Mouse (Mus musculus) gastrocnemius, postnatal 10 days (tissue): Measurements from ENCODE around the gene Txnrd2. TPM values are rescaled to one million over a fixed set of nuclear protein-coding genes. Genes with fewer than 3 reads are reported as not detected.

Experiments
- DNase-seq: peaks from one replicate; pipeline ENCODE4 v3.0.0; 2021; ENCODE audit warnings: mixed read lengths
- total RNA-seq, 2 experiments: library from RNA; stranded (reverse); gene quantifications; 2 replicates each; pipeline ENCODE4 v1.2.3; 2021

Gene Txnrd2
- total RNA-seq, 2 experiments from 2014 or later, result 12.9 to 13.6 TPM

DNA sequence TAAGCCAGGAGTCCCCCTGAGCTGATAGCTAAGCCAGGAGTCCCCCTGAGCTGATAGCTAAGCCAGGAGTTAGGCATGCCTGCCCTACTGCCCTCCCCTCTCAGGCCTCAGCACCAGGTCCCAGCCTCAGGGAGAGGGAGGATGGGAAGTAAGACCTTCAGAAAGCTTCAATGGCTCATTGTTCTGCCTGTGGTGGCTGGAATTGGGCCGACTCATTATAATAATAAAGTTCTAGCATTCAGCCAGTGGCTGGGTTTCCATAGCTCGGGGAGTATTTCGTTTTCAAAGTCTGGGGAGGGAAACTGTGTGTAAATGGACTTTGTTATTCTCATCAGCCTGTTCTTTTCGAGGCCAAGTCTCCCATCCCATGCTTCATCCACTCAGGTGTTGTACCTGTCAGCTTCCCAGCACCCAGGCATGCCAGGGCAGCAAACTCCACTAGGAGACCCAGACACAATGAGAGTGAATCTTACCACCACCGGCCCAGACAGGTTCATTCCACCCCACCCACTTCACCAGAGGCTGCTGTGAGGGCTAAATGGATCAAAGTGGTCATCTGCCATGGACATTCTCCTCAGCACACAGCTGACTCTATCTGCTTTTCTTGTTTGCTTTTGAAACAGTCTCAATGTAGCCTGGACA lies 58.7 kb downstream of the Txnrd2 start:
- no peak for DNase-seq

DNA sequence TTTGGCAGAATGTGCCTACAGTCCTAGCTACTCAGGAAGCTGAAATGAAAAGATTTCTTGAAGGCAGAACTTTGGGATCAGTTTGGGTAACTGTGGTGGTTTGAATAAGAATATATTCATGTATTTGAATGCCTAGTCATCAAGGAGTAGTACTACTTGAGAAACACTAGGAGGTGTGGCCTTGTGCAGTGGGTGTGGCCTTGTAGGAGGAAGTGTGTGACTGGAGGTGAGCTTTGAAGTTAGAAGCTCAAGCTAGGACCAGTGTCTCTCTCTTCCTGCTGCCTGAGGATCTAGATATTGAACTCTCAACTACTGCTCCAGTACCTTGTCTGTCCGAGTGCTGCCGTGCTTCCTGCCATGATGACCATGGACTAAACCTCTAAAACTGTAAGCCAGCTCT lies 59.9 kb downstream of the Txnrd2 start:
- DNase-seq, result no peak

DNA sequence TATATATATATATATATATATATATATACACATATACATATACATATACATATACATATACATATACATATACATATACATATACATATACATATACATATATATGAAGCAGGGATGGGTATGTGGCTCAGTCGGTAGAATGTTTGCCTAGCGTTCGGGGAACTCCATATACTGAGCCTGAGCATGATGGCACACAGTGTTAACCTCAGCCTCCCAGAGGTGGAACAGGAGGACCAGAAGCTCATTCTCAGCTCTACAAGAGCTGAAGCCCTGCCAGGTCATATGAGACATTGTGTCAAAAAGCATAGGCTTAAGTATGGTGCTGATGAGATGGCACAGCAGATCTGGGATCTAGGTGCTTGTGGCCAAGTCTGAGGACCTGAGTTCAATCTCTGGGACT lies 64.1 kb downstream of the Txnrd2 start:
- no peak for DNase-seq

DNA sequence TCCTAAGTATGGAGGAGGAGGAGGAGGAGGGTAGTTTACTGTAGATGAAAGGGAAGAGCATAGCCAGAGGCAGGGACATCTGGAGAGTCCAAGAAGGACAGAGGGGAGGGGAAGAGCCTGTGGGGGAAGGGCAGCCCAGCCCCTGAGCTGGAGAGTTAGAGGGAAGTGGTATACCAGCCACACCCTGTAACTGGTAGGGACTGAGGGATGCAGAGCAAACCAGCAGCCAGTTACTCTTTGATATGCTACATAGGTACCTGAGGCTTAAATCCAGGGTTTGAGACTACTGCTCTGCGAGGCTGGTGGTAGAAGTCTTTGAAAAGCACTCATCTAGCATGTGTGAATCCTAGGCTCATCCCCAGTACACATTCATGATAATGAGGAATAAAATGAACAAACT lies 64.7 kb downstream of the Txnrd2 start:
- DNase-seq, result no peak

DNA sequence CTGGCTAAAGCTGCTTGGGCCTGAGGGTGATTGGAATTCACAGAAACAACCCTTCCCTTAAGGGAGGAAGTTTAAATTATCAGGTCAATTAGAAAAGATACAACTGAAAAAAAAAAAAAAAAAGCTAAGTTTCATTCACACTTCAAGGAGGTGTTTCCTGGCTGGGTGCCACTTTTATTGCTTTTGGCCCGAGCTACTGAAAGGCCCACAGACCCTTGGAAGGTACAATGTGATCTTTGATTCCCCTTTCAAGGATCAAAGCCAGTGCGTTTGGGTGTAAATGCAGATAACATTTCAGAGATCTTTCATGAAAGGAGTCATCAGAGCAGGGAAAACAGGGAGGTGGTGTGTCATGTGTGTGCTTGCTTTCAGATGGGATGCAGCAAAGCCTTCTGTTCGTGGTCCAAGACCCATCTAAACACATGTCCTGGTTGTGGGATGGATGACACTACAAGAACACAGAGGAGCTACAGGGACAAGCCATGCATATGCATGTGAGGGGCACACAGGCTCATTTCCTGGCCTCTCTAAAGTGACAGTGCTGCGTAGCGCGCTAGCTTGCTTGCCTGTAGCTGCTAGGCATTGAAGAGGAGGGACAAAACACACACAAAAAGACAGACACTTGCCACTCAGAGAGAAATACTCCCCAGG lies 71.8 kb downstream of the Txnrd2 start:
- DNase-seq, result no peak

DNA sequence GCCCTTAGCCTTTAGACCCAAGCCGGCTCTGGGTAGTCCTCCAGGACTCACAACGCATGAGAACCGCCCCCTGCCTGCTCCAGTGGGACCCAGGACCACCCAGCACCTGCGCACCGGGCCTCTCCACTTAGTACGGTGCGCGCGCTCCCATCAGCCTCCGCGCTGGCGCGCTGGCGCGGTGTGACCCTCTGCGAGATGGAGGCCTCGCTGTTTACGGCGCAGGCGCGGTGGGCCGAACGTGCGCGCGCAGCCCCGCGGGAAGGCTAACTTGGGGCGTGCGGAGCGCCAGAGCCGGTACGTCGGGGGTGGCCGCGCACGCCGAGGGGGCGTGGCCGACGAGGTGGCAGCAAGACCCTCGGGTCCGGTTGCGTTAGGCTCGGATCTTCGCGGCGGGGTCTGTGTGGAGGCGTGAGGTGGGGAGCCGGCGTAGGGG lies 72.4 kb downstream of the Txnrd2 start, which contains the start of the genes Gnb1l and Rtl10:
TSS of gene Gnb1l (plus strand) at position 156 of the 433 bp plus-strand sequence.
TSS of gene Rtl10 (plus strand) at position 344 of the 433 bp plus-strand sequence.
- peak; percentile 98 for DNase-seq

DNA sequence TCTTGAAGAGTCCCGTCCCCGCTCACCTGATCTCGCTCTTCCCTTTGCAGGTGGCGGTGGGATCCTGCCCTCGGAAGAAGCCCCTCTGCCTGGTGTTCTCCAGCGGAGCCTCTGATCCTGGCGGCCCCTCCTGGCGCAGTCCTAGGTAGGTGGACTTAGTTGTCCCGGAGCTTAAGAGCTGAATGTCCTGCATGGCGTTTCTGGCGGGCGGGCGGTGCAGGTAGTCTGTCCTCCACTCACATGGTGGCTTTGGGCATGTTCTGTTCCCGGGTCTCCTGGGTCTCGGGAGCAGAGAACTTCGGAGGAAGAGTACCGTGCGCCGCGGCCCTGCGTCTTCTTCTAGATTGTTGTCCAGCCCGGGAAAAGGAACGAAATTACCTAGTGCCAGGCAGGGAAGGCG lies 72.8 kb downstream of the Txnrd2 start:
- peak; percentile 33 for DNase-seq

DNA sequence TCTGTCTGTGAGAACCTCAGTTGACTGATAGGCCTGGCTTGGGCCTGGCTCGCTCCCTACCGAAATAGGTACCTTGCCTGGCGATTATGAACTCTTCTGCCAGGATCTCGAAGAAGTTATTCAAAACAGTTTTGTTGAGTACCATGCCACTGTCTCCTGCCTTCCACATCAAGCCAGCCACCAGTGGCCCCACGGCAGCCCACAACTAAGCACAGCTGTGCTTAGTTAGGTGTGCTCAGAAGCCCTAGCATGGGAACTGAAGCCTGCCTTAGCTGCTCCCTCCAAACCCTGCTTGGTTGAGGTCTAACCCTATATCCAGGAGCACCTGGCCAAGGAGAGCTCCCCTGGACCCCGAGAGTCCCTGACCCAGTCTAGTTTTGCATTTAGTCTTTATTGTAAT lies 75.3 kb downstream of the Txnrd2 start:
- DNase-seq, result no peak

DNA sequence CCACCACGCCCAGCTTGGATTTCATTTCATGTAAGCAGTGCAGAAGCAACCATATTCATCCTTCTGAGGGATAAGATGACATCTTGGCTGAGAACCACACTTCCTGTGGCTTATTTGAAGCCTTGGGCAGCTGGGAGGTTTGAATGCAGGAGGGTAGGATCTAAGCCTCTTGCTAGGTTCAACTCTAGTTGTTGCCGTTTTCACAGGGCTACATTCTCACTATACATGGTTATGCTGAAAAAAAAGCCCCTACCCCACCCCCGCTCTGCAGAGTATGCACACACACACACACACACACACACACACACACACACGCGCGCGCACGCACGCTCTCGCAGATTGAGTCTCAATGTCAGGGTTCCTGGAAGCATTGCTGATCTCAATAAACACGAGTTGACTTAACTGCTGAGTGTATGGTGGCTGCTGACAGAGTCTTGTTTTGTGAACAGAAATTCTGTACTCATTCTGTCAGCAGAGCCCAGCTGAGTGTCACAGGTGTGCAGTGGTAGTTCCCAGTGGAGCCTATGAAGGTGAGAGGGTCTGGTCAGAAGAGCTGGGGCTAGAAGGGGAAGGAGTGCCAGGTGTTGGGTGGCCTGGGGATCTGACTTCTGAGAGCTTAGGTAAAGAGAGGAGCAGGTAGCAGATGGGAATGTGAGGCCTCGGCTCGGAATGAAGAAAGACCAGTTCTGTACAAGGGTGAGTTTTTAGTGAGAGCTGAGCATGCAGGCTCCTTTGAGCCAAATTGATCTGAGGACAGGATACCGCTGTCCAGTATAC lies 77.6 kb downstream of the Txnrd2 start:
- no peak for DNase-seq

DNA sequence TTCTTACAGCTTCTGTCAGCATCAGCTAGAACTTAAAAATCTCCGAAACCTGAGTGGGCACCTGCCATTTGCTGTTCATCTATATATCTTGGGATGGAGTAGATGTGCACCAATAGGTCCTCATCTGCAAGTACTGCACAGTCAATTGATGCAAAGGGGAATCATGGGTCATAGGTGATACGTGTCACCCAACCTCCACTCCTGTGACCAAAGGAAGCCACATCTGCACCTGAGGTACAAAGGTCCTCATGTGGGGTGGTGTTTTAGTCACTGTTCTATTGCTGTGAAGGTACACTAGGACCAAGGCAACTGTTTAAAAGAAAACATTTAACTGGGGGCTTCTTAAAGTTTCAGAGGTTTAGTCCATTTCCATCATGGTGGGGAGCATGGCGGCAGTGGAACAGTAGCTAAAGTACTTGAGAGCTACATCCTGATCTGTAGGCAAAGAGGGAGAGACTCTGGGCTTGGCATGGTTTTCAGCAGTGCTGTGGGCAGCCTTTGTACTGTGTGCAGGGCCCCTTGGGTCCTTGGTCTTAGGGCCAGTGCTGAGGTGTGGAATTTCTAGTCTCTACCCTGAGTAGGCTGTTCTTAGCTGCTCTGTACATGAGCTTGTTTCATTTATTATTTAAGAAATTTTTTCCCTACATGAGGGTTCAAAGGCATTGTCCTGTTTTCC lies 80.5 kb downstream of the Txnrd2 start:
- no peak for DNase-seq

DNA sequence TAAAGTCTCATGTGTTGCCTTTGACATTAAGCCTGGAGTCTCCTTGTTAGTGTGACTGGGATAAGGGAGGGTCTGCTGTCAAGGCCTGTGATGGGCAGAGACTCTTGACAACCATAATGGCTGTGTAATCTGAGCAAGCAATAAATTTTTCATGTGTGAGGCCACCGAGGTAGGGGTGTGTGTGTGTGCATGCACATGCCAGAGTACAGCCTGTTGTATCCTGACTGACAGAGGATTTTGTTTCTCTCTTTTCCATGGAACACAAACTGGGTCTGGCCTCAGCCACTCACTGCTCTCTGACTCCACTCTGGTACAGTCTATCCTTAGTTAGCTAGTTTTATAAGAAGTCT lies 81.0 kb downstream of the Txnrd2 start:
- no peak for DNase-seq

DNA sequence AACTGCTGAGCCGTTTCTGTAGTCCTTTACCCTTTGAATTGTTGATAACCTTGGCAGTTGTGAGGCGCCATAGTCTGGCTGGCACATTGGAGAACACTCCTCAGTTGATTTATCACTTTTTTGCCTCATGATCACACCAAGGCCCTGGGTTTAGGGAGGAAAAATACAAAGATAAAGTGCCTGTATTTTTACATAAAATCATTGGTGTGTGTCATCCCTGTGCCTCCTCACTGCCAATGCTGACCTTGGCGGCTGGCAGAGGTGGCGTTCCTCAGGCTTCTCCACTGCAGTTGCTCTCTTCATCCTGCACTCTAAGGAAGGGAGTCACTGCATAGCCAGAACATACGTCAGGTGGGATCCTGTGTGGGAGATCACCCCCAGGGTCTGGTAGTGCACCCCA lies 85.6 kb downstream of the Txnrd2 start:
- DNase-seq, result no peak

DNA sequence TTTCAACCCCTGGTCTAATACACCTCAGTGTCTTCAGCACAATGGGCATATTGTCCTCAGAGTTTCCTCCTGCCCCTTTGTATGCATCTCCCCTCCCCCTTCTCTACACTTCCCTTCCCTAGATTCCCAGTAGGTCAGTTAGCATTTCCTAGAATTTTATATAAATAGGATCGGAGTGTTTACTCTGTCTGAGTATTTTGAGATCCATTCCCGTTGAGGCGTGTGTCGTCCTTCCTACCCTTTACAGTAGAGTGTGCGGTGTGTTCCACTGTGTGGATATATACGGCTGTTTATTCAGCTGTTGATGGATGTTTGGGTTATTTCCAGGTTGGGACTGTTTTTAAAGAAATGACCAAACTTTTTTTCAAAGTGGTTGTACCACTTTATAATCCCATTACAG lies 87.3 kb downstream of the Txnrd2 start:
- DNase-seq, result no peak

DNA sequence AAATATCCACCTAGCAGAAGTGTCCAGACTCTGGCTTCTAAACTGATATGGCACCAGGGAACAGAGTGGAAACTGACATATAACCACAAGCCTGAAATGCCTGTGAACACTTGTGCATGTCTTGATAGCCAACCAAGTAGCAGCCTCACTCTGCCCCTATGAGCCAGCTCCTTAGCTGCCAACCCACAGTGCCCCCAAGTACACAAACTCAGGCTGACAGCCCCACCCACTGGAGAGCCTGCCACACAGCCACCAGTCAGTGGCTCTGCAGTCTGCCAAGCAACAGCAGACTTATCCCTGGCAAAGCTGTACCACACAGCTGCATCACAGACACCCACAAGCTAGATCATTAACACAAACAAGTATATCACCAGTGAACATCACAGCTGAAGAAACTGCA lies 91.9 kb downstream of the Txnrd2 start:
- DNase-seq, result peak; percentile 42

DNA sequence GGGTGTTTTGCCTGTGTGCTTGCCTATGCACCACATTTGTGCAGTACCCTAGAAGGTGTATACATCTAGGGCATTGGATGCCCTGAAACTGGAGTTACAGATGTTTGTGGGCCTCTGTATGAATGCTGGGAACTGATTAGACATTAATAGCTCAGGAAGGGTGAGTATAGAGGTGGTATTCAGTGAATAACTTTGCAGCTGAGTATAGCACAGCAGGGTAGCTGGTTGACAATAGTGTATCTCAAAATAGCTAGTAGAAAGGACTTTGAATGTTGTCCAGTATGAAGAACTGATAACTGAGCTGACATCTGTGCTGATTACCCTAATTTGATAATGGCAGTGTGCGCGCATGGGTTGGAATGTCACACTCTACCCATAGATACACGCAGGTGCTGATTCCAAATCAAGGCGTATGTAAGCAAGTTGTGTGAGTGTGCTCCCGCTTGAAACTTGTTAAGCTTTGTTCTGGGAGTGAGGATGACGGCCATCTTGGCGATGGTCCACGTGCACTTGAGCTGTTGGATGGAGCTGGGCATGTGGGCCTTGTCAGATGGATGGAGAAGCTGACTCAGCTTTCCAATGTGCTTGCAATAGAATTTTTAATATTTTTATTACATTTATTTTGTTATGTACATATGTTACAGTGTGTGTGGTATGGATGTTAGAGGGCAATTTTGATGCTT lies 97.5 kb downstream of the Txnrd2 start:
- DNase-seq, result no peak

DNA sequence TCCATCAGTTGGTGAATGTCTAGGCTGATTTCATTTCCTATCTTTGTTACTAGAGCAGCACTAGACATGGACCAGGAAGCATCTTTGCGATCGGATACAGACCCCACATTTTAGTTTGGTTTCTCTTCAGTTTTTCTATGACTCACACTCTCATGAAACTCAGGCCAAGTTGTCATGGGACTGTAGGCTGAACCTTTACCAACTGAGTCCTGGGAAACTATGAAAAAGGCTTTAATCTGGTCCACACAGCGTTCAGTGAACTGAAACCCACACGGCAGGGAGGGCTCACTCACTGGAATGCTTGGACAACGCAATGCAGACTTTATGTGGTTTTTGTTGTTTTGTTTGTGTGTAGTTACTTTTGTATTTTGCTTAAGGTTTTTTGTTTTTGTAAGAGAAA lies 102.5 kb downstream of the Txnrd2 start:
- DNase-seq, result no peak

Other genes starting within 250 kb of the Txnrd2 start
- gene Ccdc188, start 208.5 kb upstream of the Txnrd2 start, total RNA-seq, result not detected
- gene Zdhhc8, start 191.2 kb upstream of the Txnrd2 start, total RNA-seq, result 10 to 100 TPM; 26.3 to 29.7 TPM
- gene Trmt2a, start 177.7 kb upstream of the Txnrd2 start, total RNA-seq, result 10 to 100 TPM; 15.3 to 21.2 TPM
- 10 to 100 TPM; 52.4 to 72.0 TPM for gene Ranbp1, start 177.7 kb upstream of the Txnrd2 start, total RNA-seq
- gene Gm49776, start 168.1 kb upstream of the Txnrd2 start, total RNA-seq, result not detected
- 10 to 100 TPM; 23.6 to 33.4 TPM for gene Dgcr8, start 137.1 kb upstream of the Txnrd2 start, total RNA-seq
- gene Tango2, start 78.3 kb upstream of the Txnrd2 start, total RNA-seq, result 10 to 100 TPM; 11.9 to 12.6 TPM
- gene Arvcf, start 78.2 kb upstream of the Txnrd2 start, total RNA-seq, result 10 to 100 TPM; 16.4 to 27.9 TPM
- 10 to 100 TPM; 44.1 to 47.3 TPM for gene Comt, start 468 bp downstream of the Txnrd2 start, total RNA-seq
- 1 to 10 TPM; 4.3 to 4.6 TPM for gene Gnb1l, start 72.3 kb downstream of the Txnrd2 start, total RNA-seq
- 1 to 10 TPM; 3.9 to 5.2 TPM for gene Rtl10, start 72.5 kb downstream of the Txnrd2 start, total RNA-seq
- gene Tbx1, start 164.3 kb downstream of the Txnrd2 start, total RNA-seq, result 1 to 10 TPM; 2.3 to 5.5 TPM
- not detected for gene Gp1bb, start 196.0 kb downstream of the Txnrd2 start, total RNA-seq
- 1 to 10 TPM; 1.6 to 3.6 TPM for gene Gm49601, start 200.0 kb downstream of the Txnrd2 start, total RNA-seq
- 10 to 100 TPM in 1 of 2 experiments, 1 to 10 TPM in 1; 7.9 to 15.7 TPM for gene Sept5, start 203.6 kb downstream of the Txnrd2 start, total RNA-seq